Mouse (Mus musculus) limb, embryonic 11.5 days (tissue): Measurements from ENCODE around the gene Setx. TPM values are rescaled to one million over a fixed set of nuclear protein-coding genes. Genes with fewer than 3 reads are reported as not detected.

Source experiments
- ATAC-seq: fragments of 200-750 bp; cut with Nextera tagmentation; 2 replicates; pipeline ENCODE4 v1.8.0; 2017; ENCODE audit warnings: low read depth; ENCODE audit not compliant: insufficient number of reproducible peaks, low FRiP score, low TSS enrichment
- DNase-seq: peaks from one replicate; pipeline ENCODE4 v3.0.0-alpha.2; 2015; ENCODE audit warnings: low spot score
- H3K27ac ChIP-seq: fragments of 300-500 bp; sonication (generic); replicated peaks from 2 replicates; pipeline ENCODE4 v1.5.1; 2014; ENCODE audit warnings: low read depth, mild to moderate bottlenecking, low read length
- H3K27me3 ChIP-seq: fragments of 300-500 bp; sonication (generic); 2 replicates; pipeline ENCODE4 v1.6.1; 2014; ENCODE audit warnings: mild to moderate bottlenecking, low read length, mixed read lengths; ENCODE audit not compliant: control insufficient read depth, insufficient read depth
- H3K36me3 ChIP-seq: fragments of 300-500 bp; sonication (generic); 2 replicates; pipeline ENCODE4 v1.6.1; 2014; ENCODE audit warnings: mild to moderate bottlenecking, low read length, moderate library complexity, mixed read lengths; ENCODE audit not compliant: control insufficient read depth, insufficient read depth
- H3K4me1 ChIP-seq: fragments of 300-500 bp; sonication (generic); 2 replicates; pipeline ENCODE4 v1.6.1; 2014; ENCODE audit warnings: low read length, mixed read lengths; ENCODE audit not compliant: control insufficient read depth, insufficient read depth
- H3K4me2 ChIP-seq: fragments of 300-500 bp; sonication (generic); 2 replicates; pipeline ENCODE4 v1.6.1; 2014; ENCODE audit warnings: low read depth, mild to moderate bottlenecking, moderate library complexity; ENCODE audit not compliant: severe bottlenecking
- H3K4me3 ChIP-seq: fragments of 300-500 bp; sonication (generic); 2 replicates; pipeline ENCODE4 v1.5.1; 2014; ENCODE audit warnings: low read depth, low read length
- H3K9ac ChIP-seq: fragments of 300-500 bp; sonication (generic); 2 replicates; pipeline ENCODE4 v1.6.1; 2014; ENCODE audit warnings: mild to moderate bottlenecking, low read length
- H3K9me3 ChIP-seq: fragments of 300-500 bp; sonication (generic); 2 replicates; pipeline ENCODE4 v1.6.1; 2016; ENCODE audit warnings: low read length; ENCODE audit not compliant: control insufficient read depth
- WGBS: fragments of 180-500 bp; shearing (Covaris S2); extraction: QIAGEN DNeasy Blood & Tissue Kit; methylation state at CpG from one replicate; pipeline ENCODE4 v1.1.7; 2014; 5-methylcytosine and 5-hydroxymethylcytosine counted together
- polyA plus RNA-seq: library from polyadenylated mRNA; unstranded; fragments of >200 nt; fragmentation: Nextera tagmentation; extraction: Ambion mirVana; gene quantifications from 2 replicates; pipeline ENCODE4 v1.2.1, GENCODE M21; 2014

The Setx gene
- polyA plus RNA-seq, 1 experiment from 2014 or later, result 12.2 TPM

GRCm38 (mm10) chr2:29216286-29217012 lies 92.5 kb downstream of the Setx start:
- DNase-seq, result peak; percentile 50
- H3K4me2 ChIP-seq, result no peak overlapping the region
- no peaks in the 10 kb centered on the region for H3K27me3 ChIP-seq
- no peaks in the 10 kb centered on the region for H3K4me1 ChIP-seq
- 67% methylated on average over 8 of the region's 8 CpGs for WGBS
- H3K9ac ChIP-seq, result no peak overlapping the region
- H3K36me3 ChIP-seq, result no peaks in the 10 kb centered on the region
- H3K4me3 ChIP-seq, result no peak overlapping the region
- no peak for ATAC-seq
- no peaks in the 10 kb centered on the region for H3K9me3 ChIP-seq
- no peak overlapping the region for H3K27ac ChIP-seq

- Histone ChIP-seq H3K9me3 (no peaks in the 10 kb centered on the region), H3K4me3 (no peak overlapping the region), H3K27ac (no peak overlapping the region), H3K27me3 (no peaks in the 10 kb centered on the region), H3K4me2 (no peak overlapping the region), H3K4me1 (no peaks in the 10 kb centered on the region), H3K36me3 (no peaks in the 10 kb centered on the region), H3K9ac (no peak overlapping the region)
- DNase-seq (no peak), ATAC-seq (no peak)
- WGBS, result 84% methylated on average over 5 of the region's 5 CpGs
These were observed 93.1 kb downstream of the Setx start for GRCm38 (mm10) chr2:29217042-29217441.

GRCm38 (mm10) chr2:29217897-29218296 lies 93.9 kb downstream of the Setx start:
- WGBS, result 75% methylated on average over 10 of the region's 10 CpGs
- no peaks in the 10 kb centered on the region for H3K9me3 ChIP-seq
- no peak for ATAC-seq
- H3K9ac ChIP-seq, result no peak overlapping the region
- H3K4me2 ChIP-seq, result no peak overlapping the region
- H3K36me3 ChIP-seq, result no peaks in the 10 kb centered on the region
- H3K27ac ChIP-seq, result no peak overlapping the region
- no peaks in the 10 kb centered on the region for H3K27me3 ChIP-seq
- no peak overlapping the region for H3K4me3 ChIP-seq
- H3K4me1 ChIP-seq, result no peaks in the 10 kb centered on the region
- no peak for DNase-seq

- H3K27me3 ChIP-seq, result no peaks in the 10 kb centered on the region
- DNase-seq (no peak), ATAC-seq (no peak)
- H3K4me3 ChIP-seq, result no peak overlapping the region
- H3K4me1 ChIP-seq, result no peaks in the 10 kb centered on the region
- H3K4me2 ChIP-seq, result no peak overlapping the region
- H3K9ac ChIP-seq, result no peak overlapping the region
- H3K9me3 ChIP-seq, result no peaks in the 10 kb centered on the region
- no peak overlapping the region for H3K27ac ChIP-seq
- no peaks in the 10 kb centered on the region for H3K36me3 ChIP-seq
- WGBS, result 80% methylated on average over 5 of the region's 5 CpGs
These were observed 94.8 kb downstream of the Setx start for GRCm38 (mm10) chr2:29218831-29219230.

GRCm38 (mm10) chr2:29222302-29222701 lies 98.3 kb downstream of the Setx start:
- Histone ChIP-seq H3K36me3 (no peaks in the 10 kb centered on the region), H3K4me1 (no peaks in the 10 kb centered on the region), H3K4me2 (no peak overlapping the region), H3K27me3 (no peaks in the 10 kb centered on the region), H3K27ac (no peak overlapping the region), H3K4me3 (no peak overlapping the region), H3K9me3 (no peaks in the 10 kb centered on the region), H3K9ac (no peak overlapping the region)
- DNase-seq, result no peak
- ATAC-seq, result no peak
- WGBS, result 7% methylated on average over 4 of the region's 4 CpGs

GRCm38 (mm10) chr2:29223591-29224262 lies 99.7 kb downstream of the Setx start:
- Histone ChIP-seq H3K27ac (no peak overlapping the region), H3K4me1 (no peaks in the 10 kb centered on the region), H3K27me3 (no peaks in the 10 kb centered on the region), H3K36me3 (no peaks in the 10 kb centered on the region), H3K4me2 (no peak overlapping the region), H3K4me3 (no peak overlapping the region), H3K9me3 (no peaks in the 10 kb centered on the region), H3K9ac (no peak overlapping the region)
- DNase-seq, result no peak
- no peak for ATAC-seq
- 54% methylated on average over 7 of the region's 7 CpGs for WGBS

- H3K4me3 ChIP-seq, result no peak overlapping the region
- H3K9me3 ChIP-seq, result no peaks in the 10 kb centered on the region
- no peaks in the 10 kb centered on the region for H3K4me1 ChIP-seq
- DNase-seq, result no peak
- no peak overlapping the region for H3K4me2 ChIP-seq
- no peak overlapping the region for H3K9ac ChIP-seq
- no peak for ATAC-seq
- H3K27ac ChIP-seq, result no peak overlapping the region
- WGBS, result 72% methylated on average over 4 of the region's 4 CpGs
- H3K27me3 ChIP-seq, result no peaks in the 10 kb centered on the region
- H3K36me3 ChIP-seq, result no peaks in the 10 kb centered on the region
These were observed 102.7 kb downstream of the Setx start for GRCm38 (mm10) chr2:29226671-29227070.

- Histone ChIP-seq H3K4me3 (no peak overlapping the region), H3K27me3 (no peaks in the 10 kb centered on the region), H3K4me2 (no peak overlapping the region), H3K27ac (no peak overlapping the region), H3K36me3 (no peaks in the 10 kb centered on the region), H3K9ac (no peak overlapping the region), H3K9me3 (no peaks in the 10 kb centered on the region), H3K4me1 (no peaks in the 10 kb centered on the region)
- DNase-seq (no peak), ATAC-seq (no peak)
- WGBS, result 61% methylated on average over 9 of the region's 9 CpGs
These were observed 106.3 kb downstream of the Setx start for GRCm38 (mm10) chr2:29230191-29230835.
